In the genomic region with DNA sequence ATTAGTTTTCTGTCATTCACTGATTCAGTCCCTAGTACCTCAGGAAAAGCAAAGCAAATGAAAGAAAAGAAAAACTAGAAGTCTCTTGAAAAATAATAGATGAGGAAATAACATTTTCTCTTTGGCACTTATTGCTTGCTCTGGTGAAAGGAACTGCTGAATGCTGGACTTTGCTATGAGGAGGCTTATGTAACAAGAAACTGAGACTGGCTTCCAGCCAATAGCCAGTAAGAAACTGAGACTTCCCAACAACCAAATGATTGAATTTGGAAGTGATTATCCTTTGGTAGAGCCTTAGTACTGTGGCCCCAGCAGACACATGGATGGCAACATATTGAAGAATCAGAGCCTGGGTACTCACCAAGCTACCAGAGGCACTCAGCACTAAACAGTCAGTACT, we compare ENCODE assay signal across 20 mouse cellular contexts. TPM values are rescaled to one million over a fixed set of nuclear protein-coding genes. Genes with fewer than 3 reads are reported as not detected.
A peak's percentile ranks its signal among the peaks of the same experiment; 100 is the strongest.
DNase-seq lines count a peak whose midpoint lies in the region; ATAC-seq and TF ChIP-seq lines count a peak whose summit lies in the region.
"Had no signal": no experiment of that assay in that cellular context is flagged by ENCODE, and none has a peak within 500 bp of the region (broad histone marks: within the 10 kb centered on the region; RNA-seq: fewer than 3 reads in every experiment).

No protein-coding gene starts in this region.

- no peaks in the 10 kb centered on the region for H3K9me3 ChIP-seq in kidney, embryonic 15.5 days (replicated peaks)
- H3K9me3 ChIP-seq in stomach, postnatal 0 days (ENCODE audit: control insufficient read depth, low read length), result no peaks in the 10 kb centered on the region
- no peaks in the 10 kb centered on the region for H3K9me3 ChIP-seq in hindbrain, embryonic 12.5 days (replicated peaks)
- H3K9me3 ChIP-seq: embryonic facial prominence, embryonic 12.5 days; heart, embryonic 13.5 days; hindbrain, embryonic 10.5 days; liver, embryonic 12.5 days had no signal

- TF ChIP-seq EP300 in stomach, postnatal 0 days (optimal IDR thresholded peaks at IDR 0.05), result no peak

- H3K4me2 ChIP-seq in kidney, embryonic 15.5 days, result no peak overlapping the region
- no peak overlapping the region for H3K4me2 ChIP-seq in stomach, postnatal 0 days (replicated peaks; ENCODE audit: low read depth)
- H3K4me2 ChIP-seq in hindbrain, embryonic 12.5 days (replicated peaks), result no peak overlapping the region
- H3K4me2 ChIP-seq: embryonic facial prominence, embryonic 12.5 days; heart, embryonic 13.5 days; liver, embryonic 12.5 days had no signal

- H3K4me3 ChIP-seq in kidney, embryonic 15.5 days (replicated peaks), result no peak overlapping the region
- H3K4me3 ChIP-seq in stomach, postnatal 0 days (ENCODE audit: low read depth, low read length), result no peak overlapping the region
- no peak overlapping the region for H3K4me3 ChIP-seq in hindbrain, embryonic 12.5 days
- H3K4me3 ChIP-seq: embryonic facial prominence, embryonic 12.5 days; heart, embryonic 13.5 days; hindbrain, embryonic 10.5 days; liver, embryonic 12.5 days had no signal

- peak; percentile 17 to 40 for DNase-seq in kidney, adult 8-10 months
- DNase-seq in 3T3-L1 (ENCODE audit: low read depth, low spot score), result peak; percentile 63
- DNase-seq in Muller cell, postnatal 12 days (ENCODE audit: inconsistent ontology term), result peak; percentile 18
- peak; percentile 5 for DNase-seq in kidney, postnatal 10 days
- DNase-seq in stomach, postnatal 0 days (ENCODE audit: low spot score), result no peak
- DNase-seq: cerebellum, adult 18-20 months; layer of hippocampus, adult 9-11 months; right cerebral cortex, postnatal 25 days had no signal

- no peaks in the 10 kb centered on the region for H3K27me3 ChIP-seq in kidney, embryonic 15.5 days
- H3K27me3 ChIP-seq in stomach, postnatal 0 days (ENCODE audit: control insufficient read depth, insufficient read depth, low read length), result no peaks in the 10 kb centered on the region
- no peaks in the 10 kb centered on the region for H3K27me3 ChIP-seq in hindbrain, embryonic 12.5 days
- H3K27me3 ChIP-seq: embryonic facial prominence, embryonic 12.5 days; heart, embryonic 13.5 days; liver, embryonic 12.5 days had no signal

- ATAC-seq in kidney, embryonic 15.5 days (replicated peaks; ENCODE audit: low FRiP score), result no peak
- ATAC-seq in stomach, postnatal 0 days (ENCODE audit: low FRiP score, low TSS enrichment), result no peak
- no peak for ATAC-seq in hindbrain, embryonic 12.5 days (ENCODE audit: low FRiP score)
- ATAC-seq: activated CD4-positive, CD25-positive, alpha-beta regulatory T cell, adult 4 months; liver, embryonic 12.5 days; midbrain, embryonic 16.5 days had no signal

- no peaks in the 10 kb centered on the region for H3K4me1 ChIP-seq in kidney, embryonic 15.5 days
- no peaks in the 10 kb centered on the region for H3K4me1 ChIP-seq in stomach, postnatal 0 days (replicated peaks; ENCODE audit: control insufficient read depth, insufficient read depth)
- H3K4me1 ChIP-seq in hindbrain, embryonic 12.5 days, result no peaks in the 10 kb centered on the region
- H3K4me1 ChIP-seq: embryonic facial prominence, embryonic 12.5 days; heart, embryonic 13.5 days; hindbrain, embryonic 10.5 days; liver, embryonic 12.5 days had no signal

- H3K36me3 ChIP-seq in kidney, embryonic 15.5 days, result no peaks in the 10 kb centered on the region
- H3K36me3 ChIP-seq in stomach, postnatal 0 days (ENCODE audit: control insufficient read depth, insufficient read depth, low read length), result no peaks in the 10 kb centered on the region
- no peaks in the 10 kb centered on the region for H3K36me3 ChIP-seq in hindbrain, embryonic 12.5 days
- H3K36me3 ChIP-seq: embryonic facial prominence, embryonic 12.5 days; heart, embryonic 13.5 days; hindbrain, embryonic 10.5 days; liver, embryonic 12.5 days had no signal

- no peak overlapping the region for H3K9ac ChIP-seq in kidney, embryonic 15.5 days
- H3K9ac ChIP-seq in stomach, postnatal 0 days (ENCODE audit: low read length), result no peak overlapping the region
- H3K9ac ChIP-seq in hindbrain, embryonic 12.5 days, result no peak overlapping the region
- H3K9ac ChIP-seq: embryonic facial prominence, embryonic 12.5 days; heart, embryonic 13.5 days; liver, embryonic 12.5 days had no signal

- TF ChIP-seq CTCF in stomach, postnatal 0 days (IDR thresholded peaks at IDR 0.05; ENCODE audit: low read depth), result no peak

- no peak overlapping the region for H3K27ac ChIP-seq in kidney, embryonic 15.5 days
- H3K27ac ChIP-seq in stomach, postnatal 0 days (replicated peaks), result no peak overlapping the region
- H3K27ac ChIP-seq in hindbrain, embryonic 12.5 days, result no peak overlapping the region
- H3K27ac ChIP-seq: embryonic facial prominence, embryonic 12.5 days; heart, embryonic 13.5 days; hindbrain, embryonic 10.5 days; liver, embryonic 12.5 days had no signal

RNA-seq across cellular contexts. Expression of a gene that starts 35.8 kb away (rescaled TPM):
- not detected in 2 replicates for polyA plus RNA-seq in kidney, embryonic 15.5 days (2015; fragmentation: Nextera tagmentation; extraction: Ambion mirVana)
- polyA plus RNA-seq in stomach, postnatal 0 days (2015; fragmentation: Nextera tagmentation; extraction: Ambion mirVana), result not detected in 2 replicates
- not detected in 2 replicates for polyA plus RNA-seq in hindbrain, embryonic 12.5 days (2016; fragmentation: Nextera tagmentation; extraction: Ambion mirVana)
- polyA plus RNA-seq: activated CD4-positive, CD25-positive, alpha-beta regulatory T cell, adult 4 months; embryonic facial prominence, embryonic 12.5 days; forebrain, embryonic 11.5 days; heart, embryonic 13.5 days; hindbrain, embryonic 10.5 days; intestine, embryonic 14.5 days; liver, embryonic 12.5 days; midbrain, embryonic 16.5 days; neural tube, embryonic 11.5 days; stomach, embryonic 14.5 days had no signal
